Mouse (Mus musculus) olfactory bulb, adult 2 months (tissue): ENCODE measurements around the gene Ccdc24.

Experiments
- CTCF ChIP-seq: fragments of 200-500 bp; IDR thresholded peaks from 2 replicates; pipeline ENCODE4 v1.5.1; 2012; ENCODE audit warnings: low read depth, mild to moderate bottlenecking, low read length, moderate library complexity; ENCODE audit not compliant: insufficient read depth
- POLR2A ChIP-seq: fragments of 200-500 bp; IDR thresholded peaks from 2 replicates; pipeline ENCODE4 v1.6.1; 2012; ENCODE audit warnings: mild to moderate bottlenecking, low read depth, low read length, moderate library complexity; ENCODE audit not compliant: insufficient read depth

GRCm38 (mm10) chr4:117912131-117912561 lies 39.8 kb upstream of the Ccdc24 start:
- TF ChIP-seq CTCF (no peak), POLR2A (no peak)
